19 mouse cellular contexts compared by ENCODE assay signal in the genomic region with DNA sequence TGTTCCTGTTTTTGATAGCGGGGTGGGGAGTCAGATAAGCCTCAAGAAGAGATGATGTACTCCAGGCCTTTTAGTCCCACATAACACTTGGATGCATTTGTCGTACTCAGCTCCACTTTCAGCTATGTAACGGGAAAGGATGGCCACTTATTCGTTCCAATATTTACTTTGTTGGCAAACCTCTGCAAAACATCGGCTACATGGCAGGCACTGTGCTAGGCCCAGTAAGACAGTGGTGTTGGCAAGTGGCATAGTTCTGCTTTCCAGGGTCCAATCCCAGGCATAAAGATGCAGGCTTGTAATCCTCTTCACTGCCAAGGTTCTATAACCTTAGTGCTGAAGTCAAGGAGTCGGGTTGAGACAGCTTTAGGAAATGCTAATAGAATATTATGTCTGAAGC. TPM values are rescaled to one million over a fixed set of nuclear protein-coding genes. Genes with fewer than 3 reads are reported as not detected.
A peak's percentile ranks its signal among the peaks of the same experiment; 100 is the strongest.
DNase-seq lines count a peak whose midpoint lies in the region; ATAC-seq and TF ChIP-seq lines count a peak whose summit lies in the region.
"Had no signal": no experiment of that assay in that cellular context is flagged by ENCODE, and none has a peak within 500 bp of the region (broad histone marks: within the 10 kb centered on the region; RNA-seq: fewer than 3 reads in every experiment).

No protein-coding gene starts in this region.

- H3K9ac ChIP-seq in heart, postnatal 0 days (replicated peaks; ENCODE audit: low read depth, low read length): no peak overlapping the region
- no peak overlapping the region for H3K9ac ChIP-seq in midbrain, embryonic 15.5 days
- H3K9ac ChIP-seq in midbrain, embryonic 13.5 days (replicated peaks): no peak overlapping the region
- H3K9ac ChIP-seq: limb, embryonic 15.5 days; liver, postnatal 0 days had no signal

- no peak overlapping the region for H3K4me3 ChIP-seq in heart, embryonic 10.5 days
- H3K4me3 ChIP-seq in heart, postnatal 0 days (ENCODE audit: low read depth, low read length): no peak overlapping the region
- H3K4me3 ChIP-seq in midbrain, embryonic 15.5 days: no peak overlapping the region
- no peak overlapping the region for H3K4me3 ChIP-seq in midbrain, embryonic 13.5 days (replicated peaks)
- H3K4me3 ChIP-seq: limb, embryonic 15.5 days had no signal

- 51% methylated on average over 6 of the region's 6 CpGs for WGBS in heart, embryonic 10.5 days
- 33% methylated on average over 6 of the region's 6 CpGs for WGBS in heart, postnatal 0 days
- WGBS in midbrain, embryonic 15.5 days: 89% methylated on average over 6 of the region's 6 CpGs
- 91% methylated on average over 6 of the region's 6 CpGs for WGBS in midbrain, embryonic 13.5 days

- H3K36me3 ChIP-seq in heart, embryonic 10.5 days: no peaks in the 10 kb centered on the region
- H3K36me3 ChIP-seq in heart, postnatal 0 days (replicated peaks; ENCODE audit: control insufficient read depth, insufficient read depth, low read length): no peaks in the 10 kb centered on the region
- no peaks in the 10 kb centered on the region for H3K36me3 ChIP-seq in midbrain, embryonic 15.5 days (replicated peaks)
- H3K36me3 ChIP-seq in midbrain, embryonic 13.5 days: no peaks in the 10 kb centered on the region
- H3K36me3 ChIP-seq: limb, embryonic 15.5 days had no signal

- H3K4me2 ChIP-seq in heart, postnatal 0 days (ENCODE audit: low read depth, low read length): no peak overlapping the region
- no peak overlapping the region for H3K4me2 ChIP-seq in midbrain, embryonic 15.5 days
- no peak overlapping the region for H3K4me2 ChIP-seq in midbrain, embryonic 13.5 days (replicated peaks)
- H3K4me2 ChIP-seq: limb, embryonic 15.5 days had no signal

- 0 out of 2 replicates have a peak, but pooled peaks have one; percentile 6 for ATAC-seq in heart, postnatal 0 days (ENCODE audit: insufficient read depth, low read depth)
- peak; percentile 9; the same call in 1 of the 2 replicates for ATAC-seq in midbrain, embryonic 15.5 days (replicated peaks)
- no peak for ATAC-seq in midbrain, embryonic 13.5 days
- ATAC-seq: liver, postnatal 0 days had no signal

- DNase-seq in heart, embryonic 10.5 days (ENCODE audit: low spot score): no peak
- DNase-seq in heart, postnatal 10 days: no peak
- DNase-seq in heart, postnatal 0 days (ENCODE audit: low spot score): no peak
- no peak for DNase-seq in heart, adult 8-10 months (ENCODE audit: low spot score)
- no peak for DNase-seq in lung, postnatal 10 days
- DNase-seq: cerebellum, adult 2 months; cerebellum, postnatal 36 days; kidney, adult 18-20 months; liver, postnatal 0 days; lung, postnatal 14 days; right cerebral cortex, postnatal 14 days; spleen, adult 18-20 months; thymus, adult 18-20 months; thymus, postnatal 4 days had no signal

- no peak for TF ChIP-seq EP300 in heart, postnatal 0 days (IDR thresholded peaks at IDR 0.05; ENCODE audit: low read depth)

- no peak for TF ChIP-seq CTCF in heart, postnatal 0 days (IDR thresholded peaks at IDR 0.05; ENCODE audit: low read depth)

- H3K9me3 ChIP-seq in heart, embryonic 10.5 days: no peaks in the 10 kb centered on the region
- H3K9me3 ChIP-seq in heart, postnatal 0 days (replicated peaks; ENCODE audit: control insufficient read depth, low read length): no peaks in the 10 kb centered on the region
- H3K9me3 ChIP-seq in midbrain, embryonic 15.5 days: no peaks in the 10 kb centered on the region
- no peaks in the 10 kb centered on the region for H3K9me3 ChIP-seq in midbrain, embryonic 13.5 days
- H3K9me3 ChIP-seq: limb, embryonic 15.5 days had no signal

- H3K4me1 ChIP-seq in heart, embryonic 10.5 days: peaks cover 32% of the 10 kb centered on the region
- peaks cover 21% of the 10 kb centered on the region for H3K4me1 ChIP-seq in heart, postnatal 0 days (ENCODE audit: control insufficient read depth, insufficient read depth)
- H3K4me1 ChIP-seq in midbrain, embryonic 15.5 days: peaks cover 9% of the 10 kb centered on the region
- H3K4me1 ChIP-seq in midbrain, embryonic 13.5 days (replicated peaks): peaks cover 10% of the 10 kb centered on the region
- H3K4me1 ChIP-seq: limb, embryonic 15.5 days had no signal

- H3K27ac ChIP-seq in heart, embryonic 10.5 days: peak overlapping the region; percentile 83
- H3K27ac ChIP-seq in heart, postnatal 0 days (ENCODE audit: low read depth): peak overlapping the region; percentile 39; the same call in 1 of the 2 replicates
- no peak overlapping the region for H3K27ac ChIP-seq in midbrain, embryonic 15.5 days
- H3K27ac ChIP-seq in midbrain, embryonic 13.5 days: no peak overlapping the region
- H3K27ac ChIP-seq: hindbrain, postnatal 0 days; kidney, postnatal 0 days; limb, embryonic 15.5 days had no signal

- no peaks in the 10 kb centered on the region for H3K27me3 ChIP-seq in heart, embryonic 10.5 days (ENCODE audit: insufficient read depth, poor library complexity, severe bottlenecking)
- no peaks in the 10 kb centered on the region for H3K27me3 ChIP-seq in heart, postnatal 0 days (ENCODE audit: control insufficient read depth, insufficient read depth, low read length)
- H3K27me3 ChIP-seq in midbrain, embryonic 15.5 days (replicated peaks): no peaks in the 10 kb centered on the region
- H3K27me3 ChIP-seq in midbrain, embryonic 13.5 days: no peaks in the 10 kb centered on the region
- H3K27me3 ChIP-seq: limb, embryonic 15.5 days had no signal

- intact Hi-C loops in heart, postnatal 10 days (cut with DNase I): no loop called here

RNA-seq across cellular contexts. Expression of a gene that starts 16.2 kb away (rescaled TPM):
- 181 and 298 TPM in 2 replicates for polyA plus RNA-seq in heart, embryonic 10.5 days (2016; fragmentation: Nextera tagmentation; extraction: Ambion mirVana)
- total RNA-seq in heart, postnatal 10 days (2021): 100 to 1,000 TPM; 429 to 462 TPM
- 149 and 175 TPM in 2 replicates for total RNA-seq in heart, postnatal 0 days (2014; rRNA removed; ENCODE audit: low replicate concordance)
- 308 TPM in 2 replicates for polyA plus RNA-seq in heart, postnatal 0 days (2015; fragmentation: Nextera tagmentation; extraction: Ambion mirVana)
- 100 to 1,000 TPM; 315 to 378 (median 343) TPM for total RNA-seq in heart, adult 8-10 months (2022)
- 210 and 216 TPM in 2 replicates for polyA plus RNA-seq in midbrain, embryonic 15.5 days (2015; fragmentation: Nextera tagmentation; extraction: Ambion mirVana)
- 90.1 and 91.0 TPM in 2 replicates for polyA plus RNA-seq in midbrain, embryonic 13.5 days (2015; fragmentation: Nextera tagmentation; extraction: Ambion mirVana)

Comparison
In these comparisons a context has a peak if more than half of its experiments do, and no peak if none do; other contexts are left out.
1. H3K27ac ChIP-seq: peak in heart, embryonic 10.5 days (single experiment) and heart, postnatal 0 days (single experiment); none in midbrain, embryonic 15.5 days (single experiment) and midbrain, embryonic 13.5 days (single experiment).